Comparison of ENCODE assay signal across 17 mouse cellular contexts in genomic region chr12:77989766-77990165, GRCm38 (mm10).
"Had no signal": no experiment of that assay in that cellular context is flagged by ENCODE, and none has a peak within 500 bp of the region (broad histone marks: within the 10 kb centered on the region; RNA-seq: fewer than 3 reads in every experiment).

No protein-coding gene starts in this region.

- ATAC-seq: intestine, postnatal 0 days; liver, embryonic 12.5 days; midbrain, embryonic 13.5 days; midbrain, embryonic 16.5 days had no signal

- H3K4me1 ChIP-seq: kidney, embryonic 15.5 days; liver, embryonic 12.5 days; liver, embryonic 15.5 days; lung, embryonic 15.5 days; megakaryocyte, embryonic 14.5 days; midbrain, embryonic 10.5 days; midbrain, embryonic 13.5 days had no signal

- H3K36me3 ChIP-seq: kidney, embryonic 15.5 days; liver, embryonic 12.5 days; liver, embryonic 15.5 days; lung, embryonic 15.5 days; midbrain, embryonic 10.5 days; midbrain, embryonic 13.5 days had no signal

- H3K27me3 ChIP-seq: kidney, embryonic 15.5 days; liver, embryonic 12.5 days; liver, embryonic 15.5 days; lung, embryonic 15.5 days; megakaryocyte, embryonic 14.5 days; midbrain, embryonic 13.5 days had no signal

- DNase-seq: layer of hippocampus, adult 9-11 months; lung, adult 18-20 months; lung, postnatal 10 days; lung, postnatal 36 days; thymus, adult 18-20 months; thymus, postnatal 36 days had no signal

- H3K27ac ChIP-seq: kidney, embryonic 15.5 days; left cerebral cortex, adult 2 months; liver, embryonic 12.5 days; liver, embryonic 15.5 days; lung, embryonic 15.5 days; midbrain, embryonic 10.5 days; midbrain, embryonic 13.5 days had no signal

- H3K4me3 ChIP-seq: kidney, embryonic 15.5 days; left cerebral cortex, adult 2 months; liver, embryonic 12.5 days; liver, embryonic 15.5 days; lung, embryonic 15.5 days; megakaryocyte, embryonic 14.5 days; midbrain, embryonic 10.5 days; midbrain, embryonic 13.5 days; myocyte had no signal

- H3K9ac ChIP-seq: kidney, embryonic 15.5 days; liver, embryonic 12.5 days; liver, embryonic 15.5 days; lung, embryonic 15.5 days; midbrain, embryonic 13.5 days had no signal

- H3K4me2 ChIP-seq: kidney, embryonic 15.5 days; liver, embryonic 12.5 days; liver, embryonic 15.5 days; lung, embryonic 15.5 days; midbrain, embryonic 13.5 days had no signal

- H3K9me3 ChIP-seq: kidney, embryonic 15.5 days; liver, embryonic 12.5 days; liver, embryonic 15.5 days; lung, embryonic 15.5 days; megakaryocyte, embryonic 14.5 days; midbrain, embryonic 10.5 days; midbrain, embryonic 13.5 days had no signal
